In the genomic region with DNA sequence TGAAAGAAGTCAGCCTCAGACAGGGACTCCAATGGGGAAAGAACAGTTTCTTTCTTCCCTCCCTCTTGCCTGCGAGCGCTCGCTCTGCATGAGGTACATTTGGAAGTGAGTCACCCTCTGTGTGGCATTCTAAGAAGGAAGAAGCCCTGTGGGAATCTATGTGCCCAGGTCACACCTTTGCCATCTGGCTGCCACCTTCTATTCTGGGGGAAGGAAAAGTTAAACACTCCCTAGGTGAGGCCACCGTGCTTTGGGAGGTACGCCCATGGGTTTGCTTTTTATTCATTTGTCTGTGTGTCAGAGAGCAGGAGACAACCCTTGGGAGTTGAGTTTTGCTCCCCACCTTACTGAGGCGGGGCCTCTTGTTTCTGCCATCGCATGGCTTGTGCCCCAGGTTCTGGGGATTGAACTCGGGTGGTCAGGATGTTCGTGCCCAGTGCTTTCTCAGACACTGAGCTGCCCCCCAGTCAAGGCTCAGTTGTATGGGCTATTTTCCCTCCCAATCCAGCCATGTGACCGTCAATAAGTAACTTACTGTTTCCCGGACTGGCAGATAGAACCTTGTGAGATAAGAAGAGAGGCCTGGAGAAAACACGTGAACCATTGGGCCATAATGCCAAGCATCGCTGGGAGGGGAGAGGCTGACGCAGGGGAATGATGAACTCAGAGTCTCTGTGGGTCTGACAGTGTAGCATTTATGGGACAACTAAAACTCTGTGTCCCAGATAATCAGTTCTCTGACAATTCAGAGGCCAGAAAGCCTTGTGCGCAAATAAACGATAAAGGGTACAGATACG, we compare ENCODE assay signal across 20 mouse cellular contexts.
"Had no signal": no experiment of that assay in that cellular context is flagged by ENCODE, and none has a peak within 500 bp of the region (broad histone marks: within the 10 kb centered on the region; RNA-seq: fewer than 3 reads in every experiment).

No protein-coding gene starts in this region.

- H3K9me3 ChIP-seq: kidney, embryonic 15.5 days; liver, embryonic 13.5 days; midbrain, embryonic 12.5 days; midbrain, embryonic 15.5 days; neural tube, embryonic 12.5 days; neural tube, embryonic 15.5 days had no signal

- ATAC-seq: midbrain, embryonic 15.5 days had no signal

- H3K4me1 ChIP-seq: liver, embryonic 13.5 days; midbrain, embryonic 12.5 days; midbrain, embryonic 15.5 days had no signal

- H3K27ac ChIP-seq: kidney, embryonic 15.5 days; left cerebral cortex, adult 2 months; liver, embryonic 13.5 days; macrophage; midbrain, embryonic 12.5 days; midbrain, embryonic 15.5 days; neural tube, embryonic 12.5 days; neural tube, embryonic 15.5 days had no signal

- H3K4me2 ChIP-seq: kidney, embryonic 15.5 days; liver, embryonic 13.5 days; midbrain, embryonic 12.5 days; midbrain, embryonic 15.5 days; neural tube, embryonic 12.5 days; neural tube, embryonic 15.5 days had no signal

- H3K27me3 ChIP-seq: kidney, embryonic 15.5 days; liver, embryonic 13.5 days; midbrain, embryonic 12.5 days; midbrain, embryonic 15.5 days; neural tube, embryonic 12.5 days; neural tube, embryonic 15.5 days had no signal

- DNase-seq: kidney, adult 8-10 months; kidney, postnatal 10 days; kidney, postnatal 36 days; layer of hippocampus, postnatal 36 days; liver, embryonic 13.5 days; lung, adult 2 months; lung, postnatal 14 days; right cerebral cortex, adult 18-20 months; right cerebral cortex, postnatal 14 days; right cerebral cortex, postnatal 4 days; thymus, adult 2 months; thymus, postnatal 14 days; thymus, postnatal 4 days had no signal

- H3K36me3 ChIP-seq: kidney, embryonic 15.5 days; liver, embryonic 13.5 days; midbrain, embryonic 12.5 days; midbrain, embryonic 15.5 days; neural tube, embryonic 12.5 days; neural tube, embryonic 15.5 days had no signal

- H3K9ac ChIP-seq: kidney, embryonic 15.5 days; liver, embryonic 13.5 days; midbrain, embryonic 12.5 days; midbrain, embryonic 15.5 days; neural tube, embryonic 12.5 days; neural tube, embryonic 15.5 days had no signal

- H3K4me3 ChIP-seq: kidney, embryonic 15.5 days; left cerebral cortex, adult 2 months; liver, embryonic 13.5 days; midbrain, embryonic 12.5 days; midbrain, embryonic 15.5 days; neural tube, embryonic 12.5 days; neural tube, embryonic 15.5 days had no signal
